Mouse (Mus musculus): ENCODE measurements around the gene Ccdc137. TPM values are rescaled to one million over a fixed set of nuclear protein-coding genes. Genes with fewer than 3 reads are reported as not detected.

Ccdc137 gene
- polyA plus RNA-seq, 1 experiment from 2014 or later = 31.2 TPM

DNA sequence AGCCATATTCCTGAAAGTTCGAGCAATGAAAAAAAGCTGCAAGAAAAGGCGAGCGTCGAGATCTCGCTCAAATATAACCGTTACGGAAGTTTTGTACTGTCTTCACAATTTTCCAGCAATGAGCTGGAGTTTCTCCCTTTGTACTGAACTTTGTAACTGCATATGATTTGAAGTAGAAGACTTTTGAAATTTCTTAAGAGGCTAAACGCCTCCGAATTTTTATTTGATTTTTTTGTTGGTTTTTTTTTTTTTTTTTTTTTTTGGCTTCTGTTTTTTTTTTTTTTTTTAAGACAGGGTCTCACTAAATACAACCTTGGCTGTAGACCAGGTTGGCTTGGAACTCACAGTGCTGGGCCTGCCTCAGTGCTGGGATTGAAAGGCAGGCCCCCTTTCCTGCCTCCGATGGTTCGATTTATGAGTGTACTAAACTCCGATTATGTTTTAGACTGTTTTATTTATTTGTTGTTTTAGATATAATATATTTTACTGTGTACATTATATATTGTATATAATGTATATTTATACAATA, 20.0 kb upstream of the Ccdc137 start:
- 28% methylated on average over 12 of the region's 12 CpGs for WGBS
- no peak overlapping the region for H3K27ac ChIP-seq (ENCODE audit: low read length)

GRCm38 (mm10) chr11:120442344-120442743, 15.6 kb upstream of the Ccdc137 start, which contains the start of gene Tspan10:
TSS of gene Tspan10 (plus strand) at chr11:120442644.
- no peaks in the 10 kb centered on the region for H3K4me1 ChIP-seq (replicated peaks; ENCODE audit: control insufficient read depth, insufficient read depth, low read length)
- H3K4me2 ChIP-seq (ENCODE audit: low read length) = no peak within 1 kb of the TSS
- no peaks in the 10 kb centered on the region for H3K27me3 ChIP-seq (replicated peaks; ENCODE audit: control insufficient read depth, insufficient read depth, low read length)
- H3K27ac ChIP-seq (ENCODE audit: low read length) = no peak within 1 kb of the TSS
- H3K9me3 ChIP-seq (ENCODE audit: control insufficient read depth, low read length) = no peaks in the 10 kb centered on the region
- 82% methylated on average over 3 of the region's 3 CpGs for WGBS
- no peak for ATAC-seq
- H3K9ac ChIP-seq (replicated peaks; ENCODE audit: low read depth, low read length) = no peak within 1 kb of the TSS
- H3K4me3 ChIP-seq (replicated peaks; ENCODE audit: low read length) = no peak within 1 kb of the TSS
- no peaks in the 10 kb centered on the region for H3K36me3 ChIP-seq (ENCODE audit: control insufficient read depth, insufficient read depth)

More for the DNA sequence above, 20.0 kb upstream of the Ccdc137 start:
- Histone ChIP-seq H3K4me3 (replicated peaks; ENCODE audit: low read length) (peak overlapping the region; percentile 91), H3K9me3 (ENCODE audit: control insufficient read depth, low read length) (no peaks in the 10 kb centered on the region), H3K9ac (replicated peaks; ENCODE audit: low read depth, low read length) (peak overlapping the region; percentile 96), H3K36me3 (ENCODE audit: control insufficient read depth, insufficient read depth) (no peaks in the 10 kb centered on the region; the same call in 1 of the 2 replicates), H3K4me2 (ENCODE audit: low read length) (peak overlapping the region; percentile 82), H3K4me1 (replicated peaks; ENCODE audit: control insufficient read depth, insufficient read depth, low read length) (peaks cover 12% of the 10 kb centered on the region), H3K27me3 (replicated peaks; ENCODE audit: control insufficient read depth, insufficient read depth, low read length) (no peaks in the 10 kb centered on the region)
- no peak for ATAC-seq

DNA sequence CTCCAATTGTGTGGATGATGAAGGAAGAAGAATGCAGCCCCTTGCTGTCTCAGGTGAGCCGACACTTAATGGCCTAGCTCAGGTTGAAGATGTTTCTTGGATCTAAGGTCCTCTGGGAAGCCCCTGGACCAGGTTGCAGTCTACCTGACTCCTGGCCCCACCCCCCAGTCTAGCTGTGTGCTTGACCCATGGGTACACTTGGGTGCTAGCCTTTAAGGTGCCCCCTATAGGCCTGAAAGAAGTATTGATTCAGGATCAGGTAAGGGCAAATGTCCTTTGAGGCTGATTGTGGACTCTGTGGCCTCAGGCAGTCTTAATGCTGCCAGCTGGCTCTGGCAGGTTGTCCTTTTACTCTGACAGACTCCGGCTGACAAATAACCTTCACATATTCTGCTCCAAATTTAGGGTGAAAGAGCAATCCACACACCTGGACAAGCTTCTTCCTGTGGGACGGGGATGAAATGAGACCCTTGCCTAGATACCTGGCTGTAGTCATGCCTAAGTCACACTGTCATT, 15.1 kb upstream of the Ccdc137 start:
- no peaks in the 10 kb centered on the region for H3K27me3 ChIP-seq (replicated peaks; ENCODE audit: control insufficient read depth, insufficient read depth, low read length)
- no peak for ATAC-seq
- no peak overlapping the region for H3K4me3 ChIP-seq (replicated peaks; ENCODE audit: low read length)
- WGBS = 84% methylated on average over 3 of the region's 3 CpGs
- no peaks in the 10 kb centered on the region for H3K9me3 ChIP-seq (ENCODE audit: control insufficient read depth, low read length)
- H3K36me3 ChIP-seq (ENCODE audit: control insufficient read depth, insufficient read depth) = no peaks in the 10 kb centered on the region
- no peak overlapping the region for H3K4me2 ChIP-seq (ENCODE audit: low read length)
- no peak overlapping the region for H3K9ac ChIP-seq (replicated peaks; ENCODE audit: low read depth, low read length)
- H3K4me1 ChIP-seq (replicated peaks; ENCODE audit: control insufficient read depth, insufficient read depth, low read length) = no peaks in the 10 kb centered on the region
- no peak overlapping the region for H3K27ac ChIP-seq (ENCODE audit: low read length)

DNA sequence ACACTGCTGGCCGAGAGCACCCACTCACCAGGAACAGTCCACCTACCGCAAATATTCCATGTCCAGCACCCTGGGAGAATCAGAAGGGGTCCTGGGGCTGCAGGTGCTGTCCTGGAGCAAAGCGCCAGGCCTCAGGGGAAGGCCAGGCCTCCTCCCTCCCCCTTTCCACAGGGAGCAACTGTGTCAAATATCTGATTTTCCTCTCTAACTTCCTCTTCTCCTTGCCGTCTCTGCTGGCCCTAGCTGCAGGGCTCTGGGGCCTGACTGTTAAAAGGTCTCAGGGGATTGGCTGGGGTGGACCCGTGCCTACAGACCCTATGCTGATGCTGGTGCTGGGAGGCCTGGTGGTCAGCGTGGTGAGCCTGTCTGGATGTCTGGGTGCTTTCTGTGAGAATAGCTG, 13.8 kb upstream of the Ccdc137 start:
- Histone ChIP-seq H3K4me1 (replicated peaks; ENCODE audit: control insufficient read depth, insufficient read depth, low read length) (no peaks in the 10 kb centered on the region), H3K9ac (replicated peaks; ENCODE audit: low read depth, low read length) (no peak overlapping the region), H3K36me3 (ENCODE audit: control insufficient read depth, insufficient read depth) (no peaks in the 10 kb centered on the region), H3K4me2 (ENCODE audit: low read length) (no peak overlapping the region), H3K4me3 (replicated peaks; ENCODE audit: low read length) (no peak overlapping the region), H3K27me3 (replicated peaks; ENCODE audit: control insufficient read depth, insufficient read depth, low read length) (no peaks in the 10 kb centered on the region), H3K9me3 (ENCODE audit: control insufficient read depth, low read length) (no peaks in the 10 kb centered on the region), H3K27ac (ENCODE audit: low read length) (no peak overlapping the region)
- WGBS = 83% methylated on average over 6 of the region's 6 CpGs
- ATAC-seq = no peak

DNA sequence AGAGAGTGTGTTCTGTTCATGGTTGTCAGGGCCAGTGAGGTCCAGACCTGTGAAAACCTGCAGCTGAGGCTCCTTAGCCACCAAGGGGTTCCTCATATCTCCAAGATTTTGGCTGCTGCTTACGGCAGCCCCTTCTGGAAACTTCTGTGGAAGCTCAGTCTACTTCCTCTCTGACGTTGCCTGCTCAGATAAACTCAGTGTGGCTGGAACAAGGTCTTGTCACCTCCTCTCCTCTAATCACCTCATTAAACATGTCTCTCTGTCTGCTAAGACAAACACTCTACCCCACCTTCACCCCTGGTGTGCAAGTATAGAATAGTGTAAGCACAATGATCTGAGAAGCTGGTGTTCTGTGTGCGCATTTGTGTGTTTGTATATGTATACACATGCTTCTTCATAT, 12.4 kb upstream of the Ccdc137 start:
- H3K27ac ChIP-seq (ENCODE audit: low read length) = no peak overlapping the region
- no peaks in the 10 kb centered on the region for H3K4me1 ChIP-seq (replicated peaks; ENCODE audit: control insufficient read depth, insufficient read depth, low read length)
- H3K9ac ChIP-seq (replicated peaks; ENCODE audit: low read depth, low read length) = no peak overlapping the region
- WGBS = 72% methylated on average over 3 of the region's 3 CpGs
- no peaks in the 10 kb centered on the region for H3K36me3 ChIP-seq (ENCODE audit: control insufficient read depth, insufficient read depth)
- H3K27me3 ChIP-seq (replicated peaks; ENCODE audit: control insufficient read depth, insufficient read depth, low read length) = no peaks in the 10 kb centered on the region
- H3K9me3 ChIP-seq (ENCODE audit: control insufficient read depth, low read length) = no peaks in the 10 kb centered on the region
- no peak for ATAC-seq
- H3K4me2 ChIP-seq (ENCODE audit: low read length) = no peak overlapping the region
- H3K4me3 ChIP-seq (replicated peaks; ENCODE audit: low read length) = no peak overlapping the region

- no peak overlapping the region for H3K4me3 ChIP-seq (replicated peaks; ENCODE audit: low read length)
- no peak overlapping the region for H3K9ac ChIP-seq (replicated peaks; ENCODE audit: low read depth, low read length)
- H3K4me2 ChIP-seq (ENCODE audit: low read length) = no peak overlapping the region
- H3K27me3 ChIP-seq (replicated peaks; ENCODE audit: control insufficient read depth, insufficient read depth, low read length) = no peaks in the 10 kb centered on the region
- H3K27ac ChIP-seq (ENCODE audit: low read length) = no peak overlapping the region
- H3K9me3 ChIP-seq (ENCODE audit: control insufficient read depth, low read length) = no peaks in the 10 kb centered on the region
- 83% methylated on average over 7 of the region's 7 CpGs for WGBS
- H3K4me1 ChIP-seq (replicated peaks; ENCODE audit: control insufficient read depth, insufficient read depth, low read length) = no peaks in the 10 kb centered on the region
- ATAC-seq = no peak
- H3K36me3 ChIP-seq (ENCODE audit: control insufficient read depth, insufficient read depth) = no peaks in the 10 kb centered on the region
These were observed 10.7 kb upstream of the Ccdc137 start for GRCm38 (mm10) chr11:120447179-120447578.

DNA sequence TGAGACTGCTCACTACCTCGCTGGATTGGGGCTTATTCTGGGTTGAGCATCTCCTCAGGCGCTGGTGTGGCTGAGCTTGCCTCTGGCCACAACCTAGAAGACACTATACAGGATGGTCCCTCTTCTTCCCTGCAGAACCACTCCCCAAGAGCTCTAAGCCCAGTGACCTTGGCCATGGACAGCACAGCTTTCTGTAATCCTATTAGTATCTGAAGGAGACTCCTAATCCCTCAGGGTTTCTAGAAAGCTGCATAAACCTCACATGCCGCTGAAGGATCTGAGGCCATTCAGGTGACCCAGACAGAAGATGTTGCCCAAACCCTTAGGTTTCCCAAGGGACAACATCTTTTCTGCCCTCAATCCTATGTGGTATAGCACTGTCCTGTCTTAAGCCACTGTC, 5.7 kb upstream of the Ccdc137 start:
- no peak for ATAC-seq
- Histone ChIP-seq H3K27me3 (replicated peaks; ENCODE audit: control insufficient read depth, insufficient read depth, low read length) (no peaks in the 10 kb centered on the region), H3K4me1 (replicated peaks; ENCODE audit: control insufficient read depth, insufficient read depth, low read length) (peaks cover 6% of the 10 kb centered on the region), H3K4me2 (ENCODE audit: low read length) (no peak overlapping the region), H3K9ac (replicated peaks; ENCODE audit: low read depth, low read length) (no peak overlapping the region), H3K36me3 (ENCODE audit: control insufficient read depth, insufficient read depth) (no peaks in the 10 kb centered on the region), H3K4me3 (replicated peaks; ENCODE audit: low read length) (no peak overlapping the region), H3K9me3 (ENCODE audit: control insufficient read depth, low read length) (no peaks in the 10 kb centered on the region), H3K27ac (ENCODE audit: low read length) (no peak overlapping the region)
- WGBS = 58% methylated on average over 3 of the region's 3 CpGs

- H3K9me3 ChIP-seq (ENCODE audit: control insufficient read depth, low read length) = no peaks in the 10 kb centered on the region
- WGBS = 93% methylated on average over 4 of the region's 4 CpGs
- no peak for ATAC-seq
These were observed 4.6 kb upstream of the Ccdc137 start, which contains the start of gene Pde6g for GRCm38 (mm10) chr11:120453306-120453705. TSS of gene Pde6g (minus strand) at chr11:120453500.

DNA sequence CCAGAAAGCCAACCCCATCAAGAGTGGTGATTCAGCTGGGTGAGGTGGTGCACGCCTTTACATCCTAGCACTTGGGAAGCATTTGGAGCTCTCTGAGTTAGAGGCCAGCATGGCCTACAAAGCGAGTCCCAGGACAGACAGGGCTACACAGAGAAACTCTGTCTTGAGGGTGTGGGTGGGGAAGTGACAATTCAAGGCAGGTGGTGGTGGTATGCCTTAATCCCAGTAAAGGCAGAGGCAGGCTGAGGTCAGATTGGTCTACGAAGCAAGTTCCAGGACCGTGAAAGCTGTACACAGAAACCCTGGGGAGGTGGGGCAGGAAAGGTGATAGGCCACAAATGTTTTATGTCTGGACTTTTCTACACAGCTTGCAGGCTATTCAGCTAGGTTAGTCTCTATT, 3.0 kb upstream of the Ccdc137 start:
- Histone ChIP-seq H3K9me3 (ENCODE audit: control insufficient read depth, low read length) (no peaks in the 10 kb centered on the region), H3K27me3 (replicated peaks; ENCODE audit: control insufficient read depth, insufficient read depth, low read length) (no peaks in the 10 kb centered on the region), H3K4me2 (ENCODE audit: low read length) (no peak overlapping the region), H3K27ac (ENCODE audit: low read length) (no peak overlapping the region), H3K4me1 (replicated peaks; ENCODE audit: control insufficient read depth, insufficient read depth, low read length) (peaks cover 22% of the 10 kb centered on the region), H3K36me3 (ENCODE audit: control insufficient read depth, insufficient read depth) (no peaks in the 10 kb centered on the region), H3K9ac (replicated peaks; ENCODE audit: low read depth, low read length) (no peak overlapping the region), H3K4me3 (replicated peaks; ENCODE audit: low read length) (no peak overlapping the region)
- WGBS = 95% methylated on average over 4 of the region's 4 CpGs
- no peak for ATAC-seq

More at GRCm38 (mm10) chr11:120453306-120453705, 4.6 kb upstream of the Ccdc137 start, which contains the start of gene Pde6g:
- H3K36me3 ChIP-seq (ENCODE audit: control insufficient read depth, insufficient read depth) = no peaks in the 10 kb centered on the region
- H3K4me2 ChIP-seq (ENCODE audit: low read length) = no peak within 1 kb of the TSS
- no peak within 1 kb of the TSS for H3K27ac ChIP-seq (ENCODE audit: low read length)
- H3K9ac ChIP-seq (replicated peaks; ENCODE audit: low read depth, low read length) = no peak within 1 kb of the TSS
- peaks cover 10% of the 10 kb centered on the region for H3K4me1 ChIP-seq (replicated peaks; ENCODE audit: control insufficient read depth, insufficient read depth, low read length)
- H3K27me3 ChIP-seq (replicated peaks; ENCODE audit: control insufficient read depth, insufficient read depth, low read length) = no peaks in the 10 kb centered on the region
- H3K4me3 ChIP-seq (replicated peaks; ENCODE audit: low read length) = no peak within 1 kb of the TSS

DNA sequence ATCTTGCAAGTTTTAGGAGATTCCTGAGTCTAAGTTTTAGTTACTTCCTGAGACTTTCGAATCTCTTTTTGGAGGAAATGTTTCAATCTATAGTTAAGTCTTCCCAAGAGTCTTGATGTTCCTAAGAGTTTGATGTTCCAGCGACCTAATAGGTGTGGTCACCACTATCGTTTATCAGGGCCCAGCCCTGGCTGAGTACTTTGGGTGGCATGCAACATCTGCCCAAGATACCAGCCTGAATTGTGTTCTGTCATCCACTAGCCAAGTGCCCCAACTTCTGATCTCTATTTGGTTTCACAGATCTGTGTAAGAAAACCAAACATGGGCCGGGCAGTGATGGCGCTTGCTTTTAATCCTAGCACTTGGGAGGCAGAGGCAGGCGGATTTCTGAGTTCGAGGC, 2.5 kb upstream of the Ccdc137 start:
- Histone ChIP-seq H3K9ac (replicated peaks; ENCODE audit: low read depth, low read length) (no peak overlapping the region), H3K27me3 (replicated peaks; ENCODE audit: control insufficient read depth, insufficient read depth, low read length) (no peaks in the 10 kb centered on the region), H3K4me2 (ENCODE audit: low read length) (no peak overlapping the region), H3K4me3 (replicated peaks; ENCODE audit: low read length) (no peak overlapping the region), H3K9me3 (ENCODE audit: control insufficient read depth, low read length) (no peaks in the 10 kb centered on the region), H3K36me3 (ENCODE audit: control insufficient read depth, insufficient read depth) (no peaks in the 10 kb centered on the region), H3K27ac (ENCODE audit: low read length) (no peak overlapping the region), H3K4me1 (replicated peaks; ENCODE audit: control insufficient read depth, insufficient read depth, low read length) (peaks cover 22% of the 10 kb centered on the region)
- 96% methylated on average over 7 of the region's 7 CpGs for WGBS
- ATAC-seq = no peak

Measured in forebrain, embryonic 16.5 days (tissue).